Mouse (Mus musculus) left cerebral cortex, postnatal 10 days (tissue): Measurements from ENCODE around the gene Sarm1. TPM values are rescaled to one million over a fixed set of nuclear protein-coding genes. Genes with fewer than 3 reads are reported as not detected.

ENCODE experiments used
- DNase-seq, 2 experiments: peaks; one replicate each; pipeline ENCODE4 v3.0.0; 2021 to 2022; ENCODE audit warnings: low spot score in 2 of 2, mixed read lengths in 1 of 2; ENCODE audit errors: extremely low spot score in 1 of 2
- intact Hi-C: fragments of 180-260 bp; cut with DNase I; formaldehyde crosslinking; loops from one replicate; pipeline ENCODE4 v1.15.1; 2025
- total RNA-seq, 2 experiments: library from RNA; stranded (reverse); gene quantifications; 2 replicates each; pipeline ENCODE4 v1.2.3; 2021

The Sarm1 gene
- total RNA-seq, 2 experiments from 2014 or later = 51.2 to 59.2 TPM

DNA sequence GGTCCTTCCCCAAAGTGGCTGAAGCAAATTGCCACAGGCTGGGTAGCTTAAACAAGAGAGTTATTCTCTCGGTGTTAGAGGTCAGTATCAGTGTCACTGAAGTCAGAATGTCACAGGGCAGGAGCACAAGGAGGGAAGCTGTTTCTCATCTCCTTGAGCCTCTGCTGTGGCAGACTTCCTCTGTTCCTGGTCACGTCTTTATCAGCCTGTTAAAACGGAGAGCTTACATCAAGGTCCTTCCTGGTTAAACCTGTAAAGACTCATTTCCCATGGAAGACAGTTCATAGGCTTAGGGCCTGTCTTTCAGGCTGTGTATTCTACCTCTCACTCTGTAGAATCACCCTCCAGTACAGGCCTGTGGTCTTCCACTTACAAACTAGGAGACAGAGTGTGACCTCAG is 29.6 kb downstream of the Sarm1 start:
- intact Hi-C loops = no loop called here
- DNase-seq = no peak

DNA sequence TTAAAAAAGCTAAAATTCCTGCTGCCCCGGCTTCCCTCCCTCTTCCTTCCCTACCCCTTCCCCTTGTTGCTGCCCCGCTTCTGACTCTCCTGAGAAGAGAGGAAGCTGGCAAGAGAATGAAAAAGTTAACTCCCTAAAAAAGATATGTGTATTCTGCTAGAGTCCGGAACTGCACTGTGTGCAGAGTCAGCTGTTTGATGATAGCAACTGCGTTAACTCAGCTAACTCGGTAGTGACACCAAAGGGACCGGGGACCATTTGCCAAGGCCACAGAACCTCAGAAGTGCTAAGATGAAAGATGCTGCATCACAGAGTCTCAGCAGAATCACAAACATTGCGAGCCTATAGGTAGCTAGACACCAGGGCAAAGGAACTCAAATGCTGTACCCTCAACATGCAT is 30.0 kb downstream of the Sarm1 start:
- intact Hi-C loops = no loop called here
- DNase-seq = no peak

DNA sequence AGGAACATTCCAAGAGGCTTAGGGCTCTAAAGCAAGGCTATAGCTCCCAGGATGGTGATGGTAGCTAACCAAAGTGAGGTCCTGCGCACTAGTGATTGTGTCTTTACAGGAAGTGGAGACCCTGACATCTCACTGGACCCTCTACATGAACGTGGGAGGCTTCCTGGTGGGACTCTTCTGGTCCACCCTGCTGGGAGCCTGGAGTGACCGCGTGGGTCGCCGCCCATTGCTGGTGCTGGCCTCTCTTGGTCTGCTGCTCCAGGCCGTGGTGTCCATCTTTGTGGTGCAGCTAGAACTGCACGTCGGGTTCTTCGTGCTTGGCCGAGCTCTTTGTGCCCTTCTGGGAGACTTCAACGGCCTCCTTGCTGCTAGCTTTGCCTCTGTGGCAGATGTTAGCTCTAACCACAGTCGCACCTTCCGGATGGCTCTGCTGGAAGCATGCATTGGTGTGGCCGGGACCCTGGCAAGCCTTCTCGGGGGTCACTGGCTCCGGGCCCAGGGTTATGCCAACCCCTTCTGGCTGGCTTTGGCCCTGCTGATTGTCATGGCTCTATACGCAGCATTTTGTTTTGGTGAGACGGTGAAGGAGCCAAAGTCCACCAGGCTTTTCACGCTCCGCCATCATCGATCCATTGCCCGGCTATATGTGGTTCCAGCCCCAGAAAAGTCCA is 31.2 kb downstream of the Sarm1 start:
- intact Hi-C loops = no loop called here
- peak in 1 of 2 experiments; percentile 44 for DNase-seq

DNA sequence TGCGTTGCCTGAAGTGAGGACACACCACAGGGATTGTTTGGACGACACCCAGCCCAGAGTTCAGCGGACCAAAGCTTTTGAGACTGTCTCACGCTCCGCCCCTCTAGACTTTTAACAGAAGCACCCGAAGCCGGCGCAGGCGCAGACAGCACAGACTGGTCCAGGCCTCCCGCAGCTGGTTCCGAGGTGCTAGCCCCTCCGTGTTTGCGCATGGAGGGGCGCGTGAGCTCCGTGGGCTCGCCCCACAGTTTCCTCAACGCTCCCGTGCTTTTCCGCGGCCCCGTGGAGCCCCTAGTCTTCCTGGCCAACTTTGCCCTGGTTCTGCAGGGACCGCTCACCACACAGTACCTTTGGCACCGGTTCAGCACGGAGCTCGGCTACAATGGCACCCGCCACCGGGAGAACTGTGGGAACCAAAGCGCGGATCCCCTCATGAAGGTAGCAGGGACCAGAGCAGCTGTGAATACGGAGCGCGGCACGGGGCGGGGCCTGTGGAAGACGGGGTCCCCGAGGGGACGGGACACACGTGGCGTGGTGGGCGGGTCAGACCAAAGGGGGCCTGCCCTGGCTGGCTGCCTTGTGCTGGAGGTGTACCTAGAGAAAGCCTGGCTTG is 31.9 kb downstream of the Sarm1 start, which contains the start of gene Slc46a1:
Gene Slc46a1 (plus strand): TSS at position 130 of the 613 bp plus-strand sequence.
- DNase-seq = peak; percentile 69 to 92

DNA sequence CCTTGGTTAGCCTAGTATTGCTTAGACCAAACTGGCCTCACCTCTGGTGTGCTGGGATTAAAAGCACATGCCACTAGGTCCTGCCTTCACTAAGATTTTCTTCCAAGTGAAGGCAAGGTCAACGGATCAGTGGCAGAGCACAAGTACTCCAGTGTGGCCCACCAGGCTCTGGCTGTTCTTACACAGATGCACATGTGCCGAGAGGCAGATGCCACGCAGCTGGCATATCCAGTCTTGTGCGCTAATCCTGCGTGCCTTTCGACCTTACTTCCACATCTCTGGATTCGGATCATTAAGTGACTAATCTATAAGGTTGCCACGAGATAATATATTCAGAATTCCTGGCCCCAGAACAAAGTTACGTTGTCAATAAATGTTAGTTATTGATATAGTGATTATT is 32.4 kb downstream of the Sarm1 start:
- intact Hi-C loops = no loop called here
- no peak for DNase-seq

More for the DNA sequence above, 31.9 kb downstream of the Sarm1 start, which contains the start of gene Slc46a1:
- intact Hi-C loops = no loop called here

DNA sequence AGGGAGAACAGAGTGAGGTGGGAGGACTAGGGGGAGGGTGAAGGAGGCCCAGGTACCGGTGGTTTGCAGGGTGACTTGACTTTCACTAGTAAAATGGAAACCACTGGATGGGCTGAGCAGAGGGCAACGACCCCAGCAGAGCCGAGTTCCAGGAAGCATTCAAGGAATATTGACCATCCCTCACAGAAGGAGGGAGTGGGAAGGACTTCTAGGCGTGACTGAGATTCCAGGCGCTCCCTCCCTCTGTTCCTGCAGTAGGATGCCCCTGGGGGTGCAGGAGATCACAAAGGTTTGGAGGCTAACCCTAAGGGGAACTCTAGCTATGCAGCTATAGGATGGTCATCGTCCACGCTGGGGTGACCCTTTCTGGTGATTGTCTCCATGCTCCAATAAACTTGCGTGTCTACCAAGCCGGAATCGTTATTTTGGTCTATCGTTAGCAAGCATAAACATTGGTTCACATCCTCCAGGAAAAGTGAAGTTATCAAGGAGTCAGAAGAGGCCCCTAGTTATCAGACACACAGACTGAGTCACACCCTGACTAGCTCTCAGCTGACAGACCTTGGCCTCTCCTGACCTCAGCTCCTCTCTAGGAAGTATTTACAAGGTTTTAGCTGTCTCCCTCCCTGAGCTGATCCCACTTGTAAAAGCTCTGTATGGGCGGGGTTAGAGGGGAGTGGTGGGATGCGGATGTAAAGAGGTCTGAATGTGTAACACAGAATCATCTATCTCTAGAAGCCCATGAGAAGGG is 34.1 kb downstream of the Sarm1 start:
- no peak for DNase-seq
- intact Hi-C loops = no loop called here

DNA sequence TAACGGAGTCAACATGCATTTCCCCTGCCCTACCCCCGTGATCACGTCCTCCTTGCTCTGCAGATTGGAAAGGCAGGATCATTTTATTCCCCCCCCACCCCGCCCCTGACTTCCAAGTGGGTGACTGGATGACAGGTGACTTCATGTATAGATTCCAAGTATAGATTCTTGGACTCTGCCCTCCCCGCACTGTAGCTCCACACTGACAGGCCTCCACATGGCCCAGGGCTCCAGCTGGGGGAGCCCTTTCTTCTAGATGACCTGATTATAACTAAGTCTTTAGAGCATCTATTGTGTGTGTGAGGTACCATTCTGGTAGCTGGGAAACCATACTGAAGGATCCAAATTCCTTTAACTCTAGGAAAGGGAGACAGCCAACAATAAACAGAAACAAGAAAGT is 34.9 kb downstream of the Sarm1 start:
- intact Hi-C loops = no loop called here

DNA sequence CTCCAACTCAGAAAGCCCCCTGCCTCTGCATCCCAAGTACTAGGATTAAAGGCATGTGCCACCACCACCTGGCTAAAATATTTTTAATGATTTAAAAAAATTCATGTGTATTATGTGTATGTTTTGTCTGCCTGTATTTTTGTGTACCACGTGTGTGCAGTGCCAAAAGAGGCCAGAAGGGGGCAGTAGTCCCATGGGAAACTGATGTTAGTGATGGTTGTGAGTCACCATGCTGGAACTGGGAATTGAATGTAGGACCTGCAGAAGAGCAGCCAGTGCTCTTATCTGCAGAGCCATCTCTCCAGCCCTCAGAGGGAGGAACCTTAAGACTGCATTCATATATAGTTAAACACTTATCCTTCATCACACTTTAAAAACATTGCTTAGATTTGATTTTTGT is 35.7 kb downstream of the Sarm1 start:
- intact Hi-C loops = no loop called here
- DNase-seq = no peak

More for the DNA sequence above, 34.9 kb downstream of the Sarm1 start:
- DNase-seq = no peak

DNA sequence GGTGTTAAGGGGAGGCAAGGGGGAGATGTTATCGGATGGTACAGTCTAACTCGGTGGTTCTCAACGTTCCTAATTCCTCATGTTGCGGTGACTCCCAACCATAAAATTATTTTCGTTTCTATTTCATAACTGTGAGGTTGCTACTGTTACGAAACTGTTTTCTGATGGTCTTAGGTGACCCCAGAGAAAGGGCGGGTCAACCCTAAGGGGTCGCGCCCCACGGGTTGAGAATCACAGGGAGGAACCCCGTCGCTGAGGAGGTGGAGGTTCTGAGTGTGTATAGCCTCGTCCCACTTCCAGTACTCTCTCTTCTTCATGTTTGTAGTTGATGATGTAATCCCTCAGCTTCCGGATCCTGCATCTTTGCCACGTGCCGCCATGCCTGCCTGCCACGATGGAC is 38.8 kb downstream of the Sarm1 start:
- no peak for DNase-seq
- intact Hi-C loops = no loop called here

DNA sequence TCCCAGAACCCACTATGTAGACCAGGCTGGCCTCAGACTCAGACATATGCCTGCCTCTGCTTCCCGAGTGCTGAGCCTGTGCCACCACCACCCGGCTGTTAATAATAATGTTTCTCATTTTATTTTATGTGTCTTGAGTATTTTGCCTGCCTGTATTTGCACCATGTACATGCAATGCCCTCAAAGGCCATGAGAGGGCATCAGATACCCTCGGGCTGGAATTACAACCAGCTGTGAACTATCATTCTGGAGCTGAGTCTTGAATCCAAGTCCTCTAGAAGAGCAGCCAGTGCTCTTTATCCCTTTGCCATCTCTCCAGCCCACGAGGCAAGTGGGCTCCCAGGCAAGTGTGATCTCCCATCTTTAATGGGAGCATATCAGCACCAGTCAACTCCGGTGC is 42.2 kb downstream of the Sarm1 start:
- no peak for DNase-seq
- intact Hi-C loops = no loop called here

DNA sequence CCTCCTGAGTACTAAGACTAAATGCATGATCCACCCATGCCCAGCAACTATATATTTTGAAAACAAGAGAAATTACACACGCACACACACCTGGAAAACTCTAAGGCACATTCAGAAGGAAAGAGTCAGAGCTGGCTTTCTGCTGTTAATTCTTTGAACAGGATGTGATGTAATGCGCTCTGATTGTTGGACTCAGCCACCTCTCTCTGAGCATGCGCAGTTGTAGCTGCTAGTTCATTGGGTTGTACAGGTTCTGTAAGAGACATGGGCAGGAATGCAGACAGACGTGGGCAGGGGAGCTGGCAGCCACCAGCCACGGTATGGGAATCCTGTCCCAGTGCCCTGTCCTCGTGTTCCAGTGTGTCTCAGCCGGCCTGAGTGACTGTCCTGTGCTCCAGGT is 43.3 kb downstream of the Sarm1 start:
- intact Hi-C loops = loop anchor here (5.0 kb wide), 1 partner anchor 97 kb away; no protein-coding TSS in a partner anchor
- DNase-seq = no peak

DNA sequence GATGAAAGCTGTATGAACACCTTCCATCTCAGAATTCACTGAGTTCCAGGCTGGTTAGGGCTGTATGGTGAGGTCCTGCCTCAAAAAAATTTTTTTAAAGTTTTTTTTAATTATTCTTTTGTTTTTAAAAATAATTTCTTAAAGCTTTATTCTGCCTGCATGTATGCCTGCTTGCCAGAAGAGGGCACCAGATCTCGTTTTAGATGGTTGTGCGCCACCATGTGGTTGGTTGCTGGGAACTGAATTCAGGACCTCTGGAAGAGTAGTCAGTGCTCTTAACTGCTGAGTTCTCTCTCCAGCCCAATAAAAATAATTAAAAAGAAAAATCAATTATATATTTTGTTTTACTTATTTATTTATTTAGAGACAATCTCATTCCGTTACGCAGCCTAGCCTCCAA is 43.9 kb downstream of the Sarm1 start:
- peak in 1 of 2 experiments; percentile 67 for DNase-seq
- intact Hi-C loops = loop anchor here (5.0 kb wide), 1 partner anchor 96 kb away; no protein-coding TSS in a partner anchor

DNA sequence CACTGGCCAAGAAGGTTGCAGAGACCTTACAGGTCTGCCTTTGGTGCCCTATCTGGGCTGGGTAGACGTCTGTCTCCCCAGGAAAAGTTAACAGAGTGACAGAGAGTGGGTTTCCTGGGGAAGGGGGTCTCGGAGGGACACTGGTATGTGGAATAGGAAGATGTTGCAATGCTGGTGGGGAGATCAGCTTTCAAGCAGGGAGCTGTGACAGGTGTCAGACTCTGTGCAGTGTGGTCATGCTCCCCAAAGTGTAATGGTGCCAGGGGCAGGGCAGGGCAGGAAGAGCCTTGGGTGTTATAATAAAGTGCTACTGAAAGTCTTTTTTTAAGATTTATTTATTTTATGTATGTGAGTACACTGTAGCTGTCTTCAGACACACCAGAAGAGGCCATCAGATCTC is 47.2 kb downstream of the Sarm1 start:
- DNase-seq = no peak
- intact Hi-C loops = loop anchor here (5.0 kb wide), 1 partner anchor 93 kb away; no protein-coding TSS in a partner anchor

DNA sequence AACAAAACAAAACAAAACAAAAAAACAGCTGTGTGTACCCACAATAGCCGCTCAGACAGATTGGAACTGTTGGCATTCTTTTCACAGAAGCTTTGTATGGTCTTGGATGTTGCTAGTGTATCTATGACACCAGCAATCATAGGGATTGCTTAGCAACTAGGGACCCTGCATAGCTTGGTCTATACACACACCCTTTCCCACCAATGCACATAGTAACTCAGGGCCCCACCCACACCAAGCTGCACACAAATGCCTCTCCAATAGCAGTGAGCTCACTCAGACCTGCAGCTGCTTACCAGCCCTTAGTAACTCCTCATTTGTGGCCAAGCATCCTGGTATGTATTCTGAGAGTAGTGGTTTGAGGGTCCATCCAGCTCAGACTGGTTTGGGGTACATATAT is 49.3 kb downstream of the Sarm1 start:
- intact Hi-C loops = no loop called here
- no peak for DNase-seq

DNA sequence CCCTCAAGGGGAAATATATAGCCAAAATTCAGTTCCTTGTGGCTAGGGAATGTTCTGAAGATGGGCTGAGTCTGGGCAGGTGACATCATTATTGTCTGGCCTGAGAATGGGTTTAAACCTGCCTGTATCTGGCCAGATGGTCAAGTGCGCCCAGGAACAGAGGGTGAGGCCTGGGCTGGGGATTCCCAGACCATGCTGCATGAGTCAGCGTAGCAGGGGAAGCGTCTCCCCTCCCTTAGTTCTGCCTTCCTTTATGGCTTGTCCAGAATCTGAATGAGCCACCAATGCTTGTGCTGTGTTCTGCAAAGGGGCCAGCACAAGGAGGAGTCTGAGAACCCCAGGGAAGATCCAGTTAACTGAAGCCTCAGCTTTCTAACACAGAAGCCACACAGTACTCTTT is 50.4 kb downstream of the Sarm1 start:
- no peak for DNase-seq
- intact Hi-C loops = no loop called here

DNA sequence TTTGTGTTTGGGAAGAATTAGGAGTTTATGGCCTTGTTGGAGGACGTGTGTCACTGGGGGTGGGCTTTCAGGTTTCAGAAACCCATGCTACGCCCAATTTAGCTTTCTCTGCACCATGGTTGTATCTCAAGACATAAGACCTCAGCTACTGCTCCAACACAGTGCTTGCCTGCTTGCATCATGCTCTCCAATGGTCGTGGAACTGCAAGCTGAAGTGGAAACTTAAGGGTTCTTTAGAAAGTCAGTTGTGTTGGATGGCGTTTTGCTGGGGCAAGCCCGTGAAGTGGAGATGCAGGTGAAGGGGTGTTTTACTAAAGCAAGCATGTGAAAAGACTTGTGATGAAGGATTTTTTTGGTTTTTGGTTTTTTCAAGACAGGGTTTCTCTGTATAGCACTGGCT is 54.4 kb downstream of the Sarm1 start:
- intact Hi-C loops = no loop called here
- DNase-seq = no peak

DNA sequence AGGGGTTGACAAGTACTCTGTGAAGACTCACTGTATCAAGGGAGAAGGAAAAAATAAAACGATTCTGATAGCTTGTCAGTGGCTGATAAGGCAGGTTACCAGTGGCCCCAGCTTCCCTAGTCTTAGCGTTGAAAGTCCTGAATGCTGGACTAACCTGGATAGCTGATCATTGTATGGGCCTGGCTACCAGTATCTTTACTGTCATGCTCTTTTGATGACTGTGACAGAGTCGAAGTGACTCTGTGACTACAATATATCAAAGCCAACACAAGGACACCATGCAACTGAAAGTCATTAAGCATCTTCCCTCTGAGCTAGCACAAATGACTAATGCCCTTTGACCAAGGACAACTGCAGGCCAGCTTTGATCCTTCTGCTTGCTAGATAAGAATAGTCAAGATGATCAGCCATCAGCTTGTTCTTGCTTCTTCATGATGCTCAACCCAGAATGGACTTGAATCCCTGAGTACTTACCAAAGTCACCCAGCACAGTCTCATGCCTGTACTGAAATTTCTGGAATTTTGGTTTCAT is 59.1 kb downstream of the Sarm1 start:
- no peak for DNase-seq
- intact Hi-C loops = no loop called here

DNA sequence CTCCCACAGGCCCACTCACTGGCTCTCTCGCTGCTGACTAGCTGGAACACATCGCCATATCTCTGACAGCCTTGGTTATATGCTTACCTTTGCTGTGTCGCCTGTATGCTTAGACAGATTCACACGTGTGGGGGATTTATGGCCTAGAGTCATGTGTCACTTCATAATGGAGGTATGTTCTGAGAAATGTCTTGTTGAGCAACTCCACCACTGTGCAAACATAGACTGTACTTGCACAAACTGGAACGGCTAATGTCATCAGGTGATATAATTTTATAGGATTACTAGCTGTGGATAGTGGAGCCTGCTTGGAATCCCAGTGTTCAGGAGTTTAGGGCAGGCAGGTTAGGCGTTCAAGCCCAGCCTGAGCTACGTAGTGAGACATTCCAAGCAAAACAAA is 60.4 kb downstream of the Sarm1 start:
- intact Hi-C loops = no loop called here
- no peak for DNase-seq

DNA sequence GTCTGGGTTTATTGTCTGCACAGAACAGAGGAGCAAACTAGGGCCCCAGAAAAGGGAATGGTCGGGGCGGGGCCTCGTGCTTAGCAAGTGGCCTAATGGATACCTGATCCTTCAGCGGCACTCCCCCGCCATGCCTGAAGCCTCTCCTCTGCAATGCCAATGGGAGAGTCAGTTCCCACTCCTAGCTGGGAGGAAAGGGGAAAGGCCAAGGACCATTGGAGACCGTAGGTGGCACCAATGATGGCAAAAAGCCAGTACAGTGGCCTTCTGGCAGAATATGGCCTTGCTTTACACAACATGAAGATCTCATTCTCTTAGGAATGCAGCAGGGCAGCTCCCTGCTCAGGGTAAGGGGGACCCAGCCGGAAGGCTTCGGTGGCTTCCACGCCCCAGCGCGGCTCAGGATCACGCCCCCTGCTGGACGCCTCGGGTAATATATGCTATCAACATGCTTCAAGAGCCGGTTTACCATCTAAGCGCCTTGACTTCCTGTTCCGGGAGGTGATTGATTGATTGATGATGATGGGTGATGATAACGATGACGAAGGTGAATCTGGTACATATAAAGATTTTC is 61.7 kb downstream of the Sarm1 start:
- intact Hi-C loops = no loop called here
- no peak for DNase-seq
